Mouse (Mus musculus): ENCODE data around the gene Fgfr2.

The Fgfr2 gene

GRCm38 (mm10) chr7:132258216-132258615 lies 864.9 kb downstream of the Fgfr2 start:
- no peak for DNase-seq (ENCODE audit: low spot score)

- no peak for DNase-seq (ENCODE audit: low spot score)
Observed at GRCm38 (mm10) chr7:132253513-132253912, 869.6 kb downstream of the Fgfr2 start.

GRCm38 (mm10) chr7:132253078-132253477 lies 870.1 kb downstream of the Fgfr2 start:
- DNase-seq (ENCODE audit: low spot score), result no peak

GRCm38 (mm10) chr7:132249563-132250119 lies 873.5 kb downstream of the Fgfr2 start:
- no peak for DNase-seq (ENCODE audit: low spot score)

GRCm38 (mm10) chr7:132247567-132247966 lies 875.6 kb downstream of the Fgfr2 start:
- no peak for DNase-seq (ENCODE audit: low spot score)

- DNase-seq (ENCODE audit: low spot score), result no peak
Observed at GRCm38 (mm10) chr7:132247091-132247490, 876.1 kb downstream of the Fgfr2 start.

GRCm38 (mm10) chr7:132245730-132246129 lies 877.4 kb downstream of the Fgfr2 start:
- peak; percentile 63 for DNase-seq (ENCODE audit: low spot score)

GRCm38 (mm10) chr7:132244637-132245036 lies 878.5 kb downstream of the Fgfr2 start:
- no peak for DNase-seq (ENCODE audit: low spot score)

GRCm38 (mm10) chr7:132243225-132243624 lies 879.9 kb downstream of the Fgfr2 start:
- peak; percentile 62 for DNase-seq (ENCODE audit: low spot score)

- DNase-seq (ENCODE audit: low spot score), result peak; percentile 54
Observed at GRCm38 (mm10) chr7:132242617-132243141, 880.5 kb downstream of the Fgfr2 start.

- no peak for DNase-seq (ENCODE audit: low spot score)
Observed at GRCm38 (mm10) chr7:132238921-132239320, 884.2 kb downstream of the Fgfr2 start.

- DNase-seq (ENCODE audit: low spot score), result peak; percentile 68
Observed at GRCm38 (mm10) chr7:132237191-132237590, 886.0 kb downstream of the Fgfr2 start.

- no peak for DNase-seq (ENCODE audit: low spot score)
Observed at GRCm38 (mm10) chr7:132236789-132237188, 886.4 kb downstream of the Fgfr2 start.

- no peak for DNase-seq (ENCODE audit: low spot score)
Observed at GRCm38 (mm10) chr7:132234250-132234649, 888.9 kb downstream of the Fgfr2 start.

GRCm38 (mm10) chr7:132233732-132234131 lies 889.4 kb downstream of the Fgfr2 start:
- DNase-seq (ENCODE audit: low spot score), result no peak

- DNase-seq (ENCODE audit: low spot score), result peak; percentile 13
Observed at GRCm38 (mm10) chr7:132232937-132233336, 890.2 kb downstream of the Fgfr2 start.

GRCm38 (mm10) chr7:132231476-132231875 lies 891.7 kb downstream of the Fgfr2 start:
- DNase-seq (ENCODE audit: low spot score), result peak; percentile 22

- DNase-seq (ENCODE audit: low spot score), result no peak
Observed at GRCm38 (mm10) chr7:132230961-132231360, 892.2 kb downstream of the Fgfr2 start.

- no peak for DNase-seq (ENCODE audit: low spot score)
Observed at GRCm38 (mm10) chr7:132227075-132227640, 896.0 kb downstream of the Fgfr2 start.

- peak; percentile 90 for DNase-seq (ENCODE audit: low spot score)
Observed at GRCm38 (mm10) chr7:132226379-132227074, 896.6 kb downstream of the Fgfr2 start.

- no peak for DNase-seq (ENCODE audit: low spot score)
Observed at GRCm38 (mm10) chr7:132223452-132224141, 899.6 kb downstream of the Fgfr2 start.

GRCm38 (mm10) chr7:132214031-132214430 lies 909.1 kb downstream of the Fgfr2 start:
- DNase-seq (ENCODE audit: low spot score), result no peak

- DNase-seq (ENCODE audit: low spot score), result peak; percentile 47
Observed at GRCm38 (mm10) chr7:132213460-132213859, 909.7 kb downstream of the Fgfr2 start.

Measured in lung, postnatal 25 days (tissue).